Mouse (Mus musculus): ENCODE measurements around the gene Kdm2a. TPM values are rescaled to one million over a fixed set of nuclear protein-coding genes. Genes with fewer than 3 reads are reported as not detected.

The Kdm2a gene
- total and polyA plus RNA-seq, 3 experiments, result 17.3 to 51.9 (median 23.1) TPM

DNA sequence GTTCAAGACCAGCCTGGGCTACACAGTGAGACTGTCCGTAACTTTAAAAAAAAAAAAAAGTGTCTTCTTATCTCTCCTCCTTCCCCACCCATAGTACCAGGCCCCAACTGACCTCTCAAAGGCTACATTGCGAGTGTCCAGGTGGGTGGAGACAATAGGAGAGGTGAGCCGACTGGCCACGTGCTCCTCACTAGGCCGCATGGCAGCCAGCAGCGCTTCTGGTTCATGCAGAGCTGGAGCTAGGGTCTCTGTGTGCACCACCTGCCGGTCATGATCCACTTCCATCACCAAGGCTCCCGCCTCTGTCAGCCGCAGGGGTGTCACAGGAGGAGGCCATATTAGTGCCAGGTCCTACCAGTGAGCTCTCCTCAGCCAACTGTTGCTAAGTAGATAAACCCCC is 117.7 kb downstream of the Kdm2a start:
- H3K36me3 ChIP-seq (replicated peaks in 1 of 2; ENCODE audit: control insufficient read depth in 1 of 2, insufficient read depth in 1 of 2, low read length in 1 of 2), result peaks cover 26 to 65% of the 10 kb centered on the region in 2 experiments
- H3K27me3 ChIP-seq (replicated peaks), result no peaks in the 10 kb centered on the region
- dilution Hi-C loops (cut with MboI; ENCODE audit: extremely low pct_ligation_motif_present, extremely low pct_unique_long_range_greater_than_20kb, low sequenced_read_pairs) (no loop called here), in situ Hi-C loops (cut with MboI; ENCODE audit: low pct_ligation_motif_present, low pct_unique_long_range_greater_than_20kb, low sequenced_read_pairs) (no loop called here)
- peaks cover 14% of the 10 kb centered on the region for H3K79me2 ChIP-seq (replicated peaks; ENCODE audit: control insufficient read depth, extremely low read depth, insufficient read depth, poor library complexity, severe bottlenecking)
- TF ChIP-seq POLR2A (IDR thresholded peaks at IDR 0.05; ENCODE audit: low read depth, low read length) (peak; percentile 29), CTCF (conservative IDR thresholded peaks at IDR 0.05 in 1 of 2, IDR thresholded peaks at IDR 0.05 in 1 of 2; ENCODE audit: low read depth in 2 of 2, low read length in 2 of 2) (peak in 1 of 2 experiments; percentile 26; a peak in 2 of 4 replicates), MYC (IDR thresholded peaks at IDR 0.05; ENCODE audit: low read depth, low read length) (peak; percentile 99), USF1 (IDR thresholded peaks at IDR 0.05; ENCODE audit: low read depth, low read length) (peak; percentile 11; the same call in 1 of the 2 replicates), ZNF384 (IDR thresholded peaks at IDR 0.05; ENCODE audit: low read depth, low read length) (0 out of 2 replicates have a peak, but pooled peaks have one; percentile 35), BHLHE40 (IDR thresholded peaks at IDR 0.05; ENCODE audit: low read depth, low read length) (0 out of 2 replicates have a peak, but pooled peaks have one; percentile 2), MAX (IDR thresholded peaks at IDR 0.05; ENCODE audit: low read length) (peak; percentile 93), NRF1 (IDR thresholded peaks at IDR 0.05; ENCODE audit: low read depth, low read length) (0 out of 2 replicates have a peak, but pooled peaks have one; percentile 18), TCF12 (IDR thresholded peaks at IDR 0.05; ENCODE audit: low read depth, low read length) (0 out of 2 replicates have a peak, but pooled peaks have one; percentile 7), UBTF (IDR thresholded peaks at IDR 0.05; ENCODE audit: low read depth, low read length) (no peak), MXI1 (IDR thresholded peaks at IDR 0.05; ENCODE audit: low read depth, low read length) (peak; percentile 86), CHD1 (IDR thresholded peaks at IDR 0.05; ENCODE audit: low read depth, low read length) (no peak), ZC3H11A (IDR thresholded peaks at IDR 0.05; ENCODE audit: low read depth, low read length) (no peak)
- H3K4me3 ChIP-seq (replicated peaks in 1 of 3; ENCODE audit: low read depth in 2 of 3, low read length in 2 of 3, poor library complexity in 1 of 3), result peak overlapping the region in 1 of 3 experiments; percentile 27
- DNase-seq (ENCODE audit: extremely low read depth), result no peak
- H3K9ac ChIP-seq (ENCODE audit: insufficient read depth, low read depth), result peak overlapping the region; percentile 41; the same call in 1 of the 2 replicates
- H3K4me1 ChIP-seq (ENCODE audit: control insufficient read depth in 1 of 2, insufficient read depth in 2 of 2), result peaks cover 15 to 39% of the 10 kb centered on the region in 2 experiments
- peak overlapping the region; percentile 67 for H3K4me2 ChIP-seq (ENCODE audit: insufficient read depth, low read depth, poor library complexity, severe bottlenecking)
- peaks cover 16% of the 10 kb centered on the region for H3K9me3 ChIP-seq (replicated peaks; ENCODE audit: low read length)
- peak overlapping the region; percentile 66 for H3K27ac ChIP-seq (ENCODE audit: insufficient read depth, low read depth)

DNA sequence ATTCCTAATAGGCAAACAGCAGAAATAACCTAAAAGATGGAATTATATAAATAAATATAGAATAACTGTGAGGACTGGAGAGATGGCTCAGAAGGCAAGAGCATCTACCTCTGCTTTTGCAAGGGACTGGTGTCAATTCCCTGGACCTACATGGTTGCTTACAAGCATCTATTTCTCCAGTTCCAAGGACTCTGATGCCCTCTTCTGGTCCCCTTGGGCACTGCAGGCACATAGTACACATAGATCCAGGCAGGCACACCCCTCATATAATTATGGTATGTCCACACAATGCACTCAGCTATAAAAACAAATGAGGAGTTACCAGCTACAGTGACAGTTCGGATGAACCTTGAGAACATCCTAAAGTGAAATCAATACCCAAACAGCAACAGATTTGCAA is 118.6 kb downstream of the Kdm2a start:
- Histone ChIP-seq H3K4me2 (ENCODE audit: insufficient read depth, low read depth, poor library complexity, severe bottlenecking) (no peak overlapping the region), H3K79me2 (replicated peaks; ENCODE audit: control insufficient read depth, extremely low read depth, insufficient read depth, poor library complexity, severe bottlenecking) (peaks cover 14% of the 10 kb centered on the region), H3K36me3 (replicated peaks in 1 of 2; ENCODE audit: control insufficient read depth in 1 of 2, insufficient read depth in 1 of 2, low read length in 1 of 2) (peaks cover 22 to 56% of the 10 kb centered on the region in 2 experiments), H3K9ac (ENCODE audit: insufficient read depth, low read depth) (no peak overlapping the region), H3K4me1 (ENCODE audit: control insufficient read depth in 1 of 2, insufficient read depth in 2 of 2) (peaks cover 13 to 29% of the 10 kb centered on the region in 2 experiments), H3K27ac (ENCODE audit: insufficient read depth, low read depth) (no peak overlapping the region), H3K9me3 (replicated peaks; ENCODE audit: low read length) (peaks cover 16% of the 10 kb centered on the region), H3K4me3 (replicated peaks in 1 of 3; ENCODE audit: low read depth in 2 of 3, low read length in 2 of 3, poor library complexity in 1 of 3) (no peak overlapping the region), H3K27me3 (replicated peaks) (no peaks in the 10 kb centered on the region)
- dilution Hi-C loops (cut with MboI; ENCODE audit: extremely low pct_ligation_motif_present, extremely low pct_unique_long_range_greater_than_20kb, low sequenced_read_pairs) (no loop called here), in situ Hi-C loops (cut with MboI; ENCODE audit: low pct_ligation_motif_present, low pct_unique_long_range_greater_than_20kb, low sequenced_read_pairs) (no loop called here)
- DNase-seq (ENCODE audit: extremely low read depth), result no peak
- TF ChIP-seq CTCF (conservative IDR thresholded peaks at IDR 0.05 in 1 of 2, IDR thresholded peaks at IDR 0.05 in 1 of 2; ENCODE audit: low read depth in 2 of 2, low read length in 2 of 2) (peak; percentile 15 to 38; a peak in 2 of 4 replicates), RCOR1 (conservative IDR thresholded peaks at IDR 0.05; ENCODE audit: low read depth, low read length) (no peak), JUN (IDR thresholded peaks at IDR 0.05; ENCODE audit: insufficient read depth, low read depth, low read length) (no peak), EP300 (IDR thresholded peaks at IDR 0.05; ENCODE audit: low read length) (no peak), SMC3 (IDR thresholded peaks at IDR 0.05; ENCODE audit: low read depth, low read length) (0 out of 2 replicates have a peak, but pooled peaks have one; percentile 14), RAD21 (IDR thresholded peaks at IDR 0.05; ENCODE audit: low read depth, low read length) (peak; percentile 9)
